Mouse (Mus musculus): Measurements from ENCODE around the gene Fsip1. TPM values are rescaled to one million over a fixed set of nuclear protein-coding genes. Genes with fewer than 3 reads are reported as not detected.

Gene Fsip1
- polyA plus RNA-seq, 1 experiment from 2014 or later: 0.31 TPM

Small RNA genes lying within 50 kb of the gene (microRNA-seq; reads per million reads assigned to microRNA genes)
- not detected for gene Gm22800

Other genes with a start within 250 kb of the Fsip1 start
- gene Thbs1, start 145.1 kb downstream of the Fsip1 start, polyA plus RNA-seq (2015; fragmentation: Nextera tagmentation; extraction: Ambion mirVana): 79.4 and 97.2 TPM in 2 replicates
- 0.42 and 0.73 TPM in 2 replicates for gene Gpr176, start 116.5 kb upstream of the Fsip1 start, polyA plus RNA-seq (2015; fragmentation: Nextera tagmentation; extraction: Ambion mirVana)
- 8.7 and 8.9 TPM in 2 replicates for gene Eif2ak4, start 131.7 kb upstream of the Fsip1 start, polyA plus RNA-seq (2015; fragmentation: Nextera tagmentation; extraction: Ambion mirVana)
- gene Srp14, start 222.7 kb upstream of the Fsip1 start, polyA plus RNA-seq (2015; fragmentation: Nextera tagmentation; extraction: Ambion mirVana): 235 and 240 TPM in 2 replicates

Data from limb, embryonic 15.5 days (tissue).